Mouse (Mus musculus) liver, embryonic 12.5 days (tissue): ENCODE measurements around the gene Hint1. TPM values are rescaled to one million over a fixed set of nuclear protein-coding genes. Genes with fewer than 3 reads are reported as not detected.
"Not testable (repeated sequence)": the region's sequence is repeated elsewhere in the genome, so short reads cannot be mapped to it uniquely, and the experiment has no call there.

ENCODE experiments used
- ATAC-seq: fragments of 200-750 bp; cut with Nextera tagmentation; 2 replicates; pipeline ENCODE4 v1.8.0; 2017; ENCODE audit warnings: moderate number of reproducible peaks, mild to moderate bottlenecking, moderate library complexity
- H3K27ac ChIP-seq: fragments of 300-500 bp; sonication (generic); 2 replicates; pipeline ENCODE4 v1.5.1; 2016; ENCODE audit warnings: mild to moderate bottlenecking
- H3K27me3 ChIP-seq: fragments of 300-500 bp; sonication (generic); replicated peaks from 2 replicates; pipeline ENCODE4 v1.6.1; 2016; ENCODE audit warnings: mild to moderate bottlenecking, moderate library complexity
- H3K36me3 ChIP-seq: fragments of 300-500 bp; sonication (generic); 2 replicates; pipeline ENCODE4 v1.6.1; 2016; ENCODE audit warnings: mild to moderate bottlenecking, moderate library complexity
- H3K4me1 ChIP-seq: fragments of 300-500 bp; sonication (generic); 2 replicates; pipeline ENCODE4 v1.6.1; 2016
- H3K4me2 ChIP-seq: fragments of 300-500 bp; sonication (generic); 2 replicates; pipeline ENCODE4 v1.6.1; 2016; ENCODE audit warnings: mild to moderate bottlenecking, moderate library complexity
- H3K4me3 ChIP-seq: fragments of 300-500 bp; sonication (generic); 2 replicates; pipeline ENCODE4 v1.5.1; 2016; ENCODE audit warnings: mild to moderate bottlenecking, moderate library complexity
- H3K9ac ChIP-seq: fragments of 300-500 bp; sonication (generic); 2 replicates; pipeline ENCODE4 v1.6.1; 2016; ENCODE audit warnings: mild to moderate bottlenecking, moderate library complexity
- H3K9me3 ChIP-seq: fragments of 300-500 bp; sonication (generic); replicated peaks from 2 replicates; pipeline ENCODE4 v1.6.1; 2016; ENCODE audit warnings: mild to moderate bottlenecking, moderate library complexity
- WGBS: fragments of 180-500 bp; shearing (Covaris S2); methylation state at CpG from one replicate; pipeline ENCODE4 v1.1.7; 2016; ENCODE audit not compliant: insufficient replicate concordance; 5-methylcytosine and 5-hydroxymethylcytosine counted together
- polyA plus RNA-seq: library from polyadenylated mRNA; unstranded; fragments of >200 nt; fragmentation: Nextera tagmentation; extraction: Ambion mirVana; gene quantifications from 2 replicates; pipeline ENCODE4 v1.2.1, GENCODE M21; 2016

Gene Hint1
- polyA plus RNA-seq, 1 experiment from 2014 or later, result 479 TPM

- Histone ChIP-seq H3K4me2 (no peak overlapping the region), H3K4me3 (no peak overlapping the region), H3K9me3 (no peaks in the 10 kb centered on the region), H3K9ac (no peak overlapping the region), H3K4me1 (peaks cover 30% of the 10 kb centered on the region), H3K36me3 (no peaks in the 10 kb centered on the region), H3K27ac (peak overlapping the region; percentile 52; the same call in 1 of the 2 replicates), H3K27me3 (no peaks in the 10 kb centered on the region)
- WGBS, result 46% methylated on average over 5 of the region's 5 CpGs
- ATAC-seq, result no peak
Observed at GRCm38 (mm10) chr11:54884197-54884828, 18.1 kb downstream of the Hint1 start.

GRCm38 (mm10) chr11:54884937-54885336 lies 18.8 kb downstream of the Hint1 start:
- Histone ChIP-seq H3K9me3 (no peaks in the 10 kb centered on the region), H3K9ac (no peak overlapping the region), H3K4me2 (no peak overlapping the region), H3K27ac (peak overlapping the region; percentile 52; the same call in 1 of the 2 replicates), H3K4me3 (no peak overlapping the region), H3K4me1 (peaks cover 24% of the 10 kb centered on the region), H3K27me3 (no peaks in the 10 kb centered on the region), H3K36me3 (no peaks in the 10 kb centered on the region)
- 24% methylated on average over 5 of the region's 5 CpGs for WGBS
- ATAC-seq, result 0 out of 2 replicates have a peak, but pooled peaks have one; percentile 25

GRCm38 (mm10) chr11:54885406-54885805 lies 19.2 kb downstream of the Hint1 start:
- H3K27ac ChIP-seq, result no peak overlapping the region; the same call in 1 of the 2 replicates

GRCm38 (mm10) chr11:54887927-54888326 lies 21.7 kb downstream of the Hint1 start:
- no peak overlapping the region for H3K4me2 ChIP-seq
- WGBS, result 57% methylated on average over 6 of the region's 6 CpGs
- no peak overlapping the region for H3K4me3 ChIP-seq

More at GRCm38 (mm10) chr11:54885406-54885805, 19.2 kb downstream of the Hint1 start:
- Histone ChIP-seq H3K9me3 (no peaks in the 10 kb centered on the region), H3K36me3 (no peaks in the 10 kb centered on the region), H3K27me3 (no peaks in the 10 kb centered on the region), H3K4me2 (no peak overlapping the region), H3K9ac (no peak overlapping the region), H3K4me1 (peaks cover 21% of the 10 kb centered on the region), H3K4me3 (no peak overlapping the region)
- WGBS, result 81% methylated on average over 2 of the region's 2 CpGs
- ATAC-seq, result no peak

GRCm38 (mm10) chr11:54891341-54891740 lies 25.2 kb downstream of the Hint1 start:
- Histone ChIP-seq H3K9me3 (no peaks in the 10 kb centered on the region), H3K4me3 (no peak overlapping the region), H3K4me2 (no peak overlapping the region), H3K27me3 (no peaks in the 10 kb centered on the region), H3K36me3 (no peaks in the 10 kb centered on the region), H3K4me1 (no peaks in the 10 kb centered on the region), H3K9ac (no peak overlapping the region), H3K27ac (no peak overlapping the region)
- WGBS, result 69% methylated on average over 5 of the region's 5 CpGs
- no peak for ATAC-seq

More at GRCm38 (mm10) chr11:54887927-54888326, 21.7 kb downstream of the Hint1 start:
- Histone ChIP-seq H3K27me3 (no peaks in the 10 kb centered on the region), H3K36me3 (no peaks in the 10 kb centered on the region), H3K4me1 (peaks cover 15% of the 10 kb centered on the region), H3K27ac (no peak overlapping the region), H3K9me3 (no peaks in the 10 kb centered on the region), H3K9ac (no peak overlapping the region)
- ATAC-seq, result no peak

- Histone ChIP-seq H3K4me1 (no peaks in the 10 kb centered on the region), H3K9ac (no peak overlapping the region), H3K36me3 (no peaks in the 10 kb centered on the region), H3K4me2 (no peak overlapping the region), H3K4me3 (no peak overlapping the region), H3K27ac (no peak overlapping the region), H3K9me3 (no peaks in the 10 kb centered on the region), H3K27me3 (no peaks in the 10 kb centered on the region)
- WGBS, result 65% methylated on average over 7 of the region's 7 CpGs
- ATAC-seq, result no peak
Observed at GRCm38 (mm10) chr11:54892091-54892490, 25.9 kb downstream of the Hint1 start.

GRCm38 (mm10) chr11:54894589-54894988 lies 28.4 kb downstream of the Hint1 start:
- Histone ChIP-seq H3K36me3 (no peaks in the 10 kb centered on the region), H3K27me3 (peaks cover 2% of the 10 kb centered on the region; the same call in 1 of the 2 replicates), H3K4me1 (no peaks in the 10 kb centered on the region), H3K27ac (no peak overlapping the region), H3K9ac (no peak overlapping the region), H3K4me3 (no peak overlapping the region), H3K4me2 (no peak overlapping the region), H3K9me3 (no peaks in the 10 kb centered on the region)
- no peak for ATAC-seq
- 77% methylated on average over 9 of the region's 9 CpGs for WGBS

GRCm38 (mm10) chr11:54896646-54897045 lies 30.5 kb downstream of the Hint1 start:
- not testable (repeated sequence) for H3K27ac ChIP-seq, H3K36me3 ChIP-seq, H3K4me1 ChIP-seq, ATAC-seq, H3K9me3 ChIP-seq, H3K4me3 ChIP-seq, H3K27me3 ChIP-seq, H3K9ac ChIP-seq, H3K4me2 ChIP-seq
- WGBS, result 70% methylated on average over 3 of the region's 3 CpGs

- no peaks in the 10 kb centered on the region for H3K9me3 ChIP-seq
- H3K4me1 ChIP-seq, result 0 out of 2 replicates have a peak, but pooled peaks cover 3% of the 10 kb centered on the region
- H3K27ac ChIP-seq, result no peak overlapping the region
- no peak overlapping the region for H3K4me3 ChIP-seq
- H3K9ac ChIP-seq, result no peak overlapping the region
- H3K27me3 ChIP-seq, result peaks cover 11% of the 10 kb centered on the region
- 63% methylated on average over 5 of the region's 5 CpGs for WGBS
- no peaks in the 10 kb centered on the region for H3K36me3 ChIP-seq
- no peak overlapping the region for H3K4me2 ChIP-seq
- no peak for ATAC-seq
Observed at GRCm38 (mm10) chr11:54897470-54897869, 31.3 kb downstream of the Hint1 start.

GRCm38 (mm10) chr11:54899657-54900056 lies 33.5 kb downstream of the Hint1 start:
- no peaks in the 10 kb centered on the region for H3K36me3 ChIP-seq

GRCm38 (mm10) chr11:54902333-54903323 lies 36.4 kb downstream of the Hint1 start, which contains the start of gene Gpx3:
Gpx3 (plus strand) TSS chr11:54902453.
- Histone ChIP-seq H3K36me3 (no peaks in the 10 kb centered on the region), H3K27ac (no peak within 1 kb of the TSS), H3K4me2 (peak within 1 kb of the TSS; percentile 66), H3K9me3 (no peaks in the 10 kb centered on the region), H3K9ac (peak within 1 kb of the TSS; percentile 29; the same call in 1 of the 2 replicates), H3K4me1 (peaks cover 28% of the 10 kb centered on the region), H3K4me3 (peak within 1 kb of the TSS; percentile 42), H3K27me3 (peaks cover 26% of the 10 kb centered on the region)
- 15% methylated on average over 43 of the region's 45 CpGs for WGBS
- ATAC-seq, result peak; percentile 56

More at GRCm38 (mm10) chr11:54899657-54900056, 33.5 kb downstream of the Hint1 start:
- peaks cover 26% of the 10 kb centered on the region for H3K27me3 ChIP-seq
- ATAC-seq, result no peak
- no peaks in the 10 kb centered on the region for H3K9me3 ChIP-seq
- peaks cover 23% of the 10 kb centered on the region for H3K4me1 ChIP-seq
- H3K9ac ChIP-seq, result no peak overlapping the region
- no peak overlapping the region for H3K4me3 ChIP-seq
- WGBS, result 70% methylated on average over 4 of the region's 4 CpGs
- no peak overlapping the region for H3K4me2 ChIP-seq
- no peak overlapping the region for H3K27ac ChIP-seq

- no peak overlapping the region for H3K27ac ChIP-seq
- H3K27me3 ChIP-seq, result peaks cover 26% of the 10 kb centered on the region
- peaks cover 5% of the 10 kb centered on the region; the same call in 1 of the 2 replicates for H3K36me3 ChIP-seq
- H3K9ac ChIP-seq, result no peak overlapping the region
- no peaks in the 10 kb centered on the region for H3K9me3 ChIP-seq
- peak overlapping the region; percentile 66 for H3K4me2 ChIP-seq
- WGBS, result 49% methylated on average over 5 of the region's 5 CpGs
- peaks cover 28% of the 10 kb centered on the region for H3K4me1 ChIP-seq
- no peak for ATAC-seq
- H3K4me3 ChIP-seq, result peak overlapping the region; percentile 42
Observed at GRCm38 (mm10) chr11:54903339-54903738, 37.2 kb downstream of the Hint1 start.
